Mouse (Mus musculus) liver, postnatal 0 days (tissue): ENCODE measurements at regions not wholly inside any gene's neighbourhood (a gene's known extent, or its start where the extent isn't known, plus 50 kb on each side); places are given as distances from the start of the nearest gene placed in this dataset.

Experiments used
- CTCF ChIP-seq: sonication (generic); IDR thresholded peaks from 2 replicates; pipeline ENCODE4 v1.5.1; 2016; ENCODE audit warnings: antibody characterized with exemption, low read depth
- EP300 ChIP-seq: IDR thresholded peaks from 2 replicates; pipeline ENCODE4 v1.6.1; 2016; ENCODE audit warnings: antibody characterized with exemption, low read depth, mild to moderate bottlenecking

DNA sequence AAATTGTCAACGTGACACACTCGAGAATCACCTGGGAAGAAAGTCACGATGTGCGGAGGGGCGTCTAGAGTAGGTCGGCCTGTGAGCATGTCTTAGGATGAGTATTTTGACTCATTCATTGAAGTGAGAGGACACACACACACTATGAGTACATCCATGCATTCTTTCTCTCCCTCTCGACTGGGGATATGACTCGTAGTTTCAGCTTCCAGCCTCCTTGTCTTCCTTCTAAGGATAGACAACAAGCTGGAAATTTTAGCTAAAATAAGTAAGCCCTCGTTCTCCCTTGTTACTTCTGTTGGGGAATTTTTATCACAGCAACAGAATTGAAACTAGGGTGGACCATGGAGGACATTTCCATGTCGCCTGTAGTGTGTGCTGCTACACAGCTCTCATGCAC is 124.3 kb upstream of the Sh3bp4 start:
- TF ChIP-seq CTCF (no peak), EP300 (no peak)
